Mouse (Mus musculus): ENCODE data around the gene Cblb. TPM values are rescaled to one million over a fixed set of nuclear protein-coding genes. Genes with fewer than 3 reads are reported as not detected.

Gene Cblb
- polyA plus RNA-seq, 1 experiment, result 12.2 TPM

DNA sequence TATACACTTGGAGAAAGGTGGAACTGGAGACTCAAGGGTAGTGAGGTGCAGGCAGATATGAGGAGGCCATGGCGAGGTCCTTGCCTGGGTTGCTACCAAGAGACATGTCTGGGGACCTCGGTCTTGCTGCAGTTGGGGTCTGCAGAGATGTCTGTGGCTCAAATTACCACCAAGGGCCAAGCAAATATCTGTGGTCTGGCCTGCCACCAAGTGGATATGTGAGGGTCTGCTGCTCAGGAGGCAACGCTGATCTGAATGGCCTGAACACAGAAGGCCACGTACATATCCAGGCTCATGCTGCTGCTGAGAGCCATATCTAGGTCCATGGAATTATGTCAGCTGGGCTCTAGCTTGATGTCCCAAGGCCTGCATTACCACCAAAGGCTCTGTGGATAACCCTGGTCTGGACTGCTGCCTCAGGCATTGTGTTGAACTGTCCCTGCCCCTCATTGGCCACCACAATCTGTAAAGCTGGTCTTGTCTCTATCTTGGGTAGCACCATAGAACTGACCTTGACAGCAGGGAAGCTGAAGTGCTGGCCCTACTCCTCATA, 212.5 kb downstream of the Cblb start:
- Histone ChIP-seq H3K4me3 (ENCODE audit: insufficient read depth, low read length) (no peak overlapping the region), H3K27ac (ENCODE audit: insufficient read depth, low read length) (no peak overlapping the region), H3K4me1 (ENCODE audit: control insufficient read depth, insufficient read depth, low read length) (no peaks in the 10 kb centered on the region)
- TF ChIP-seq CTCF (IDR thresholded peaks at IDR 0.05; ENCODE audit: extremely low read depth, insufficient read depth, low read length) (no peak), POLR2A (IDR thresholded peaks at IDR 0.05; ENCODE audit: extremely low read depth, insufficient read depth, low read length) (no peak)

GRCm38 (mm10) chr16:52250196-52250595, 219.2 kb downstream of the Cblb start:
- no peaks in the 10 kb centered on the region for H3K4me1 ChIP-seq (ENCODE audit: control insufficient read depth, insufficient read depth, low read length)
- TF ChIP-seq CTCF (IDR thresholded peaks at IDR 0.05; ENCODE audit: extremely low read depth, insufficient read depth, low read length) (no peak), POLR2A (IDR thresholded peaks at IDR 0.05; ENCODE audit: extremely low read depth, insufficient read depth, low read length) (no peak)
- no peak overlapping the region for H3K4me3 ChIP-seq (ENCODE audit: insufficient read depth, low read length)
- H3K27ac ChIP-seq (ENCODE audit: insufficient read depth, low read length), result no peak overlapping the region

GRCm38 (mm10) chr16:52250935-52251334, 219.9 kb downstream of the Cblb start:
- Histone ChIP-seq H3K4me3 (ENCODE audit: insufficient read depth, low read length) (no peak overlapping the region), H3K4me1 (ENCODE audit: control insufficient read depth, insufficient read depth, low read length) (no peaks in the 10 kb centered on the region), H3K27ac (ENCODE audit: insufficient read depth, low read length) (no peak overlapping the region)
- TF ChIP-seq CTCF (IDR thresholded peaks at IDR 0.05; ENCODE audit: extremely low read depth, insufficient read depth, low read length) (no peak), POLR2A (IDR thresholded peaks at IDR 0.05; ENCODE audit: extremely low read depth, insufficient read depth, low read length) (no peak)

Measured in cortical plate, adult 2 months (tissue).